Mouse (Mus musculus): ENCODE measurements around the gene Zmynd8. TPM values are rescaled to one million over a fixed set of nuclear protein-coding genes. Genes with fewer than 3 reads are reported as not detected.
"Not testable (repeated sequence)": the region's sequence is repeated elsewhere in the genome, so short reads cannot be mapped to it uniquely, and the experiment has no call there.

The Zmynd8 gene
- polyA plus RNA-seq, 1 experiment from 2014 or later: 85.4 TPM

GRCm38 (mm10) chr2:165808179-165808975 is 90.4 kb downstream of the Zmynd8 start:
- Histone ChIP-seq H3K4me1 (no peaks in the 10 kb centered on the region), H3K9ac (no peak overlapping the region), H3K27me3 (no peaks in the 10 kb centered on the region), H3K27ac (no peak overlapping the region), H3K36me3 (ENCODE audit: poor library complexity, severe bottlenecking) (peaks cover 94% of the 10 kb centered on the region), H3K4me3 (no peak overlapping the region), H3K9me3 (replicated peaks) (no peaks in the 10 kb centered on the region), H3K4me2 (no peak overlapping the region)
- 96% methylated on average over 12 of the region's 12 CpGs for WGBS
- no peak for ATAC-seq

- not testable (repeated sequence) for H3K4me1 ChIP-seq; H3K4me3 ChIP-seq; ATAC-seq; H3K4me2 ChIP-seq; H3K9me3 ChIP-seq (replicated peaks); H3K27me3 ChIP-seq; H3K27ac ChIP-seq; H3K9ac ChIP-seq
- WGBS: 91% methylated on average over 3 of the region's 3 CpGs
- H3K36me3 ChIP-seq (ENCODE audit: poor library complexity, severe bottlenecking): peaks cover 89% of the 10 kb centered on the region
Observed at GRCm38 (mm10) chr2:165800174-165800573, 98.6 kb downstream of the Zmynd8 start.

GRCm38 (mm10) chr2:165797876-165798275 is 100.9 kb downstream of the Zmynd8 start:
- Histone ChIP-seq H3K27me3 (no peaks in the 10 kb centered on the region), H3K4me2 (no peak overlapping the region), H3K4me1 (no peaks in the 10 kb centered on the region), H3K9ac (no peak overlapping the region), H3K9me3 (replicated peaks) (no peaks in the 10 kb centered on the region), H3K27ac (no peak overlapping the region; the same call in 1 of the 2 replicates), H3K36me3 (ENCODE audit: poor library complexity, severe bottlenecking) (peaks cover 92% of the 10 kb centered on the region), H3K4me3 (no peak overlapping the region)
- ATAC-seq: no peak
- WGBS: 66% methylated on average over 8 of the region's 8 CpGs

- no peak for ATAC-seq
- no peaks in the 10 kb centered on the region for H3K27me3 ChIP-seq
- H3K36me3 ChIP-seq (ENCODE audit: poor library complexity, severe bottlenecking): peaks cover 96% of the 10 kb centered on the region
- no peak overlapping the region for H3K9ac ChIP-seq
- no peak overlapping the region for H3K27ac ChIP-seq
- peaks cover 19% of the 10 kb centered on the region for H3K4me1 ChIP-seq
- no peak overlapping the region for H3K4me2 ChIP-seq
- no peaks in the 10 kb centered on the region for H3K9me3 ChIP-seq (replicated peaks)
- WGBS: 90% methylated on average over 3 of the region's 3 CpGs
- H3K4me3 ChIP-seq: no peak overlapping the region
Observed at GRCm38 (mm10) chr2:165793283-165793638, 105.6 kb downstream of the Zmynd8 start.

GRCm38 (mm10) chr2:165792431-165793282 is 106.2 kb downstream of the Zmynd8 start:
- Histone ChIP-seq H3K27me3 (no peaks in the 10 kb centered on the region), H3K36me3 (ENCODE audit: poor library complexity, severe bottlenecking) (peaks cover 96% of the 10 kb centered on the region), H3K9me3 (replicated peaks) (no peaks in the 10 kb centered on the region), H3K9ac (no peak overlapping the region), H3K4me1 (peaks cover 24% of the 10 kb centered on the region), H3K27ac (no peak overlapping the region), H3K4me3 (no peak overlapping the region), H3K4me2 (no peak overlapping the region)
- no peak for ATAC-seq
- WGBS: 91% methylated on average over 25 of the region's 25 CpGs

- no peak for ATAC-seq
- 69% methylated on average over 9 of the region's 9 CpGs for WGBS
- H3K27ac ChIP-seq: peak overlapping the region; percentile 48; the same call in 1 of the 2 replicates
Observed at GRCm38 (mm10) chr2:165791657-165792056, 107.2 kb downstream of the Zmynd8 start.

GRCm38 (mm10) chr2:165791026-165791425 is 107.8 kb downstream of the Zmynd8 start:
- no peaks in the 10 kb centered on the region for H3K9me3 ChIP-seq (replicated peaks)
- H3K27me3 ChIP-seq: no peaks in the 10 kb centered on the region
- no peak overlapping the region for H3K4me3 ChIP-seq
- peaks cover 28% of the 10 kb centered on the region for H3K4me1 ChIP-seq
- no peak for ATAC-seq
- no peak overlapping the region for H3K9ac ChIP-seq
- peak overlapping the region; percentile 48; the same call in 1 of the 2 replicates for H3K27ac ChIP-seq
- peaks cover 93% of the 10 kb centered on the region for H3K36me3 ChIP-seq (ENCODE audit: poor library complexity, severe bottlenecking)
- 51% methylated on average over 7 of the region's 7 CpGs for WGBS
- no peak overlapping the region for H3K4me2 ChIP-seq

More at GRCm38 (mm10) chr2:165791657-165792056, 107.2 kb downstream of the Zmynd8 start:
- H3K27me3 ChIP-seq: no peaks in the 10 kb centered on the region
- no peaks in the 10 kb centered on the region for H3K9me3 ChIP-seq (replicated peaks)
- H3K4me2 ChIP-seq: no peak overlapping the region
- peaks cover 96% of the 10 kb centered on the region for H3K36me3 ChIP-seq (ENCODE audit: poor library complexity, severe bottlenecking)
- peaks cover 28% of the 10 kb centered on the region for H3K4me1 ChIP-seq
- no peak overlapping the region for H3K4me3 ChIP-seq
- H3K9ac ChIP-seq: no peak overlapping the region

- Histone ChIP-seq H3K4me2 (no peak overlapping the region), H3K4me1 (peaks cover 28% of the 10 kb centered on the region), H3K4me3 (no peak overlapping the region), H3K27me3 (no peaks in the 10 kb centered on the region), H3K9ac (no peak overlapping the region), H3K27ac (no peak overlapping the region), H3K9me3 (replicated peaks) (no peaks in the 10 kb centered on the region), H3K36me3 (ENCODE audit: poor library complexity, severe bottlenecking) (peaks cover 96% of the 10 kb centered on the region)
- no peak for ATAC-seq
- WGBS: 94% methylated on average over 3 of the region's 3 CpGs
Observed at GRCm38 (mm10) chr2:165789667-165790066, 109.1 kb downstream of the Zmynd8 start.

- 96% methylated on average over 9 of the region's 9 CpGs for WGBS
- no peak for ATAC-seq
Observed at GRCm38 (mm10) chr2:165788796-165789195, 110.0 kb downstream of the Zmynd8 start.

GRCm38 (mm10) chr2:165788005-165788404 is 110.8 kb downstream of the Zmynd8 start:
- no peak overlapping the region for H3K4me2 ChIP-seq
- peaks cover 96% of the 10 kb centered on the region for H3K36me3 ChIP-seq (ENCODE audit: poor library complexity, severe bottlenecking)
- no peak overlapping the region for H3K27ac ChIP-seq
- H3K4me1 ChIP-seq: peaks cover 28% of the 10 kb centered on the region
- H3K9ac ChIP-seq: no peak overlapping the region
- no peak overlapping the region for H3K4me3 ChIP-seq
- H3K9me3 ChIP-seq (replicated peaks): no peaks in the 10 kb centered on the region
- H3K27me3 ChIP-seq: no peaks in the 10 kb centered on the region
- ATAC-seq: no peak
- WGBS: 66% methylated on average over 11 of the region's 11 CpGs

More at GRCm38 (mm10) chr2:165788796-165789195, 110.0 kb downstream of the Zmynd8 start:
- H3K4me3 ChIP-seq: no peak overlapping the region
- H3K9ac ChIP-seq: no peak overlapping the region
- H3K27me3 ChIP-seq: no peaks in the 10 kb centered on the region
- no peak overlapping the region for H3K27ac ChIP-seq
- peaks cover 28% of the 10 kb centered on the region for H3K4me1 ChIP-seq
- no peak overlapping the region for H3K4me2 ChIP-seq
- H3K9me3 ChIP-seq (replicated peaks): no peaks in the 10 kb centered on the region
- peaks cover 96% of the 10 kb centered on the region for H3K36me3 ChIP-seq (ENCODE audit: poor library complexity, severe bottlenecking)

GRCm38 (mm10) chr2:165786467-165786866 is 112.3 kb downstream of the Zmynd8 start:
- Histone ChIP-seq H3K9me3 (replicated peaks) (no peaks in the 10 kb centered on the region), H3K4me2 (no peak overlapping the region), H3K4me3 (no peak overlapping the region), H3K27ac (no peak overlapping the region), H3K9ac (no peak overlapping the region), H3K4me1 (peaks cover 26% of the 10 kb centered on the region), H3K27me3 (no peaks in the 10 kb centered on the region), H3K36me3 (ENCODE audit: poor library complexity, severe bottlenecking) (peaks cover 92% of the 10 kb centered on the region)
- no peak for ATAC-seq
- WGBS: 83% methylated on average over 1 of the region's 1 CpGs

Measured in forebrain, embryonic 13.5 days (tissue).